Mouse (Mus musculus) olfactory bulb, adult 2 months (tissue): Measurements from ENCODE around the gene Tpm1. TPM values are rescaled to one million over a fixed set of nuclear protein-coding genes. Genes with fewer than 3 reads are reported as not detected.
A peak's percentile ranks its signal among the peaks of the same experiment; 100 is the strongest.

Source experiments
- H3K27ac ChIP-seq: fragments of 200-500 bp; 2 replicates; pipeline ENCODE4 v1.5.1; 2012; ENCODE audit warnings: low read depth, low read length; ENCODE audit not compliant: insufficient read depth
- H3K4me1 ChIP-seq: fragments of 200-500 bp; 2 replicates; pipeline ENCODE4 v1.6.1; 2012; ENCODE audit warnings: low read length; ENCODE audit not compliant: control insufficient read depth, insufficient read depth
- H3K4me3 ChIP-seq: fragments of 200-500 bp; 2 replicates; pipeline ENCODE4 v1.5.1; 2012; ENCODE audit warnings: mild to moderate bottlenecking, low read depth, low read length, moderate library complexity; ENCODE audit not compliant: insufficient read depth
- CTCF ChIP-seq: fragments of 200-500 bp; IDR thresholded peaks from 2 replicates; pipeline ENCODE4 v1.5.1; 2012; ENCODE audit warnings: low read depth, mild to moderate bottlenecking, low read length, moderate library complexity; ENCODE audit not compliant: insufficient read depth
- POLR2A ChIP-seq: fragments of 200-500 bp; IDR thresholded peaks from 2 replicates; pipeline ENCODE4 v1.6.1; 2012; ENCODE audit warnings: mild to moderate bottlenecking, low read depth, low read length, moderate library complexity; ENCODE audit not compliant: insufficient read depth
- WGBS: fragments of 180-500 bp; shearing (Covaris S2); methylation state at CpG from one replicate; pipeline ENCODE4 v1.1.7; 2018; 5-methylcytosine and 5-hydroxymethylcytosine counted together
- polyA plus RNA-seq: library from polyadenylated mRNA; stranded (reverse); fragments of >200 nt; gene quantifications from 2 replicates; pipeline ENCODE4 v1.2.4, GENCODE M21; 2012; ENCODE audit warnings: low replicate concordance; ENCODE audit not compliant: missing spikeins, insufficient read depth, insufficient read length

Gene Tpm1
- polyA plus RNA-seq, 1 experiment: not detected

DNA sequence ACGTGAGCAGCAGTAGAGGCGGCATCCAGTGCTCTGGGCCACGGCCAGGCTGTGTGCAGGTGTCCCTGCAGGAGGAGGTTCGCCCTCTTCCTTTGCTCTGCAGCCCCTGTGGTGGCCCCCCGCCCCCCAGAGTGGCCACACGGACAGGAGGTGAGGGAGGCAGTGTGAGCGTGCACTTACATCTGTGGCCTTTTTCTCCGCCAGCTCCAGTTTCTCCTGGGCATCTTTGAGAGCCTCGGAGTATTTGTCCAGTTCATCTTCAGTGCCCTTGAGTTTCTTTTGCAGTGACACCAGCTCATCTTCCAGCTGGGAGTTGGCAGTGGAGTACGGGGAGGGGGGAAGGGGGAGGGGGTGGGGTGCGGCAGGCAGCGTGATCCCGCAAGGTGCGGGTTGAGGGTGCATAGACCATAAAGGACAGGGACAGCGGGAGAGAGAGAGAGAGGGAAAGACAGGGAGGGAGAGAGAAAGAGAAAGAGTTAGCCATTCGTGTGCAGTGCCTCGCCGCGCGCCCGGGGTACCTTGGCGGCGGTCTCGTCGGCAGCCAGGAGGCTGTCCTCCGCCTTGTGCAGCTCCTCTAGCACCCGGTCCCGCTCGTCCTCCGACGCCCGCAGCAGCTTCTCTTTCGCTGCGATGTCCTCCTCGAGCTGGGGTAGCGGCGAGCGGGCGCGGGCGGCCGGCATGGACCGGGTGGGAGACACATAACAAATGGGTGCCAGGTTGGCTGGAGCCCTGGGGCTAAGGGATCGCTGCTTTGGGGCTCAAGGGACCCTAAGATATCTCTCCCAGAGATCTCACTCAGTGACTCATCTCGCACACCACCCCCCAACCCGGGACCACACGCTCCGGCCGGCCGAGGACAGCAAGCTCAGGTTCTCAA, 1.4 kb downstream of the Tpm1 start:
- Histone ChIP-seq H3K27ac (0 out of 2 replicates have a peak overlapping the region, but pooled peaks have one; percentile 27), H3K4me1 (peaks cover 20% of the 10 kb centered on the region), H3K4me3 (peak overlapping the region; percentile 55)
- 2% methylated on average over 50 of the region's 50 CpGs for WGBS
- no peak for TF ChIP-seq POLR2A
- no peak for TF ChIP-seq CTCF

DNA sequence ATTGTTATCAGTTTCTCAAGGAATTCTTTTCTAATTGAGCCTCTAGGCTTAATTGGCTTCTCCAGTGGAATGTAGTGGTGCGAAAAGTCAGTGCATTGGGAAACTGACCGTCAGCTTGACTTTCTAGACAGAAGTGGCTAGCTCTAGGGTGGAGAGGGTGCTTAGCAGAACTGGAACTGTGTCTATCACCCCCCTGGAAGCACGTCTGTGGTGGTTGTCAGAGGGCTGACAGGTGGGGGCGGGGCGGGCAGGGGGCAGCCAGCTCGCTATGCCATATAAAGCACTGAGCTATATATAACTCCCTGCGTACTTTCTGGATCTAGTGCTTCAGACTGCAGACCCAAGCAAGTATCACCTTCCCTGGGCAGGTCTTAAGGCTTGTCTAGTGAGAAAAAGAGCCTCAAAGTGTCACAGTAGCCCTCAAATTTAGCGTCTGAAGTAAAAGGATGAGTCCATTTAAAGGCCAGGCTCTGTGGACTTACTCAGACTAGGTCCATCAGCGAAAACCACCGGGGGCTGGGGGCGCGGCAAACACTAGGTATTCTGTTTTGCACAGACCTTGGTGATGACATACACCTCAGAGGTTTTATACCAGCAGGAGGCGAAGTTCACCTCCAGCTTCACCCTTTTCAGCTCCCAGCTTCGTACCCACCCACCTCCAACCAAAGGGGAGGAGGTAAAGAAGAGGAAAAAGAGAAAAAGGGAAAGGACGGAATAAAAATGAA, 2.2 kb downstream of the Tpm1 start:
- 21% methylated on average over 15 of the region's 15 CpGs for WGBS

GRCm38 (mm10) chr9:67045966-67046602, 3.1 kb downstream of the Tpm1 start:
- WGBS: 18% methylated on average over 5 of the region's 5 CpGs
- TF ChIP-seq POLR2A: no peak
- no peak overlapping the region for H3K4me3 ChIP-seq
- H3K27ac ChIP-seq: no peak overlapping the region
- peaks cover 20% of the 10 kb centered on the region for H3K4me1 ChIP-seq

More for the DNA sequence above, 2.2 kb downstream of the Tpm1 start:
- TF ChIP-seq CTCF (no peak), POLR2A (no peak)
- peaks cover 20% of the 10 kb centered on the region for H3K4me1 ChIP-seq
- 0 out of 2 replicates have a peak overlapping the region, but pooled peaks have one; percentile 27 for H3K27ac ChIP-seq
- H3K4me3 ChIP-seq: peak overlapping the region; percentile 55

GRCm38 (mm10) chr9:67045306-67045675, 3.9 kb downstream of the Tpm1 start:
- H3K27ac ChIP-seq: peak overlapping the region; percentile 71
- no peak overlapping the region for H3K4me3 ChIP-seq
- H3K4me1 ChIP-seq: peaks cover 20% of the 10 kb centered on the region
- TF ChIP-seq CTCF (no peak), POLR2A (no peak)
- WGBS: 11% methylated on average over 4 of the region's 4 CpGs

DNA sequence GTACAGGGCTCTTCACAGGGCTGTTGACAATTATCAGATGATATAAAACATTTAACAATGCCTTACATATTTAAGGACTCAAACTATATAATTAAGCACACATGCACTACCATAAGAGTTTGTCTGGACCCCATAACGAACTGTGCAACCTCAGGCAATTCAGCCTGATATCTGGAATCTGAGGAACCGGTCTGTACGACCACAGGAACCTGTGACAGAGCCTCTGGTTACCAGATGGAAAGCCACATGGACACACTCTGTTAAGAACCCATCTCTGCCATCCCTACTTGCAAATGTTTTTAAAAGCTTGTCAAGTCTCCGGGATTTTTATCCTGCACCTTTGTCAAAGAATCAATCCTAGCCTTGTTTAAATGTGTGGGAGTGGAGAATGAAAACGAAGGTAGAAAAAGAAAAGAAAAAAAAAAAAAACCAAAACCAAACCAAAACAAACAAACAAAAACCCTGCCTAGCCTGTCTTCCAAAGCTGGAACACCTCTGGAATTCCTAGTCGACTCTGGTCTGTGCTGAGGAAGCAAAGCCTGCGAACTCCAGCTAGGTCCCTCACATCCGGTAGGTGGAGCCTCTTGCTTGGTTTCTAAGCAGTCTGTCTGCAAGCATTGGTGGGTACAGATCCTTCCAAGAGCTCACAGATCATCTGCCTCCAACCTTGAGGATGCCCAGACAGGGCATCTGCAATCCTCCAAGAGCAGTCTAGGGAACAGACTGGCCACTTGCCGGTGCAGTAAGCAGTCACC, 4.5 kb downstream of the Tpm1 start:
- Histone ChIP-seq H3K4me3 (no peak overlapping the region), H3K27ac (peak overlapping the region; percentile 71), H3K4me1 (peaks cover 20% of the 10 kb centered on the region)
- TF ChIP-seq POLR2A (no peak), CTCF (no peak)
- WGBS: 24% methylated on average over 9 of the region's 9 CpGs

DNA sequence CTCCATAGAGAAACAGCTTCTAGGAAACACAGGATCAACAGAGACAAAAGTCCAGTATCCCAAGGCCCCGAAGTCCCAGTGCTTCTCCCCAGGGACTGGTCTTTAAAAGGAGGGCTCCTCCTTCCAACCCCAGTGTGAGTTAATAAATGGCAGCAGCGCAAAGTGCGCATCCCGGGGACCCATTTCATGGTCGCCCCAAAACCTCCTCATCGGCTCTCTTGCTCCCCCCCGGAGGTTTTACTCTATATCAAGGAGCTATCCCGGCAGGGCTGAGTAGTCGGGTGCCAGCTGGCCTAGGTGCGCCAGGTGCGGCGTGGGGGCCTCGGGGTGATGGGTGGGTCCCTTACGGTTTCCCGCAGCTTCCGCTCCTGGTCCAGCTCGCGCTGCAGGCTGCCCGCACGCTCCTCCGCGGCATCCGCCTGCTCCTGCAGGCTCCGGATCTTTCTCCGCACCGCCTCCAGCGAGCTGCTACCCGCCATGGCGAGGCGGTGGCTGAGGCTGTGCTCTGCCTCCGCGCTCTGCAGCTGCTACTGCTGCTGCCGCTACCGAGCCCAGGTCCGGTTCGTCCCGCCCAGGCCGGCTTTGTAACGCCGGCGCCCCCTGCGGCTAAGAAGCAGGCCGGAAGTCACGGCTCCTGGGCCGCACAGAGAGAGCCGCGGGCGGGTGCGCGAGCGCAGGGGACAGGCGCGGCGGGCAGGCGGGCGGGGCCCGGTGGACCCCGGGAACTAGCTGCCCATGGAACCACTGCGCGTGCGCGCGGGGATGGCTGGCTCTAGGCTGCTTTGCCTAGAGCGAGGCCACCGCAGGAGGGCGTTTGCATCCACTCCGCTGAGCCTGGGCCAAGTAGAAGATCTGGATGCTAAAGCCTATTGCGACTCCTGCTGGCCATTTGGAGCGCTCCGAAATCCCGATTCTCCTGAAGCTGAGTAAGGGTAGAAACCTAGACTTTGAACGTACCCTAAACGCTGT, 5.7 kb downstream of the Tpm1 start:
- peaks cover 21% of the 10 kb centered on the region for H3K4me1 ChIP-seq
- TF ChIP-seq CTCF (peak; percentile 90), POLR2A (peak; percentile 67)
- peak overlapping the region; percentile 90 for H3K27ac ChIP-seq
- H3K4me3 ChIP-seq: peak overlapping the region; percentile 84
- WGBS: under 1% methylated on average over 73 of the region's 73 CpGs

GRCm38 (mm10) chr9:67042813-67043207, 6.4 kb downstream of the Tpm1 start:
- Histone ChIP-seq H3K4me1 (peaks cover 15% of the 10 kb centered on the region), H3K4me3 (peak overlapping the region; percentile 84), H3K27ac (peak overlapping the region; percentile 90; the same call in 1 of the 2 replicates)
- TF ChIP-seq POLR2A (no peak), CTCF (no peak)
- WGBS: 13% methylated on average over 6 of the region's 6 CpGs
